Mouse (Mus musculus) stomach, embryonic 15.5 days (tissue): ENCODE results near the gene Irs3. TPM values are rescaled to one million over a fixed set of nuclear protein-coding genes. Genes with fewer than 3 reads are reported as not detected.
A peak's percentile ranks its signal among the peaks of the same experiment; 100 is the strongest.

ENCODE experiments used
- ATAC-seq: fragments of 200-750 bp; cut with Nextera tagmentation; 2 replicates; pipeline ENCODE4 v1.8.0; 2017; ENCODE audit warnings: low read depth, moderate number of reproducible peaks, moderate TSS enrichment; ENCODE audit not compliant: insufficient read depth, low FRiP score
- H3K27ac ChIP-seq: fragments of 300-500 bp; sonication (generic); 2 replicates; pipeline ENCODE4 v1.5.1; 2015; ENCODE audit warnings: mild to moderate bottlenecking, inconsistent platforms
- H3K27me3 ChIP-seq: fragments of 300-500 bp; sonication (generic); replicated peaks from 2 replicates; pipeline ENCODE4 v1.6.1; 2015; ENCODE audit warnings: inconsistent platforms
- H3K36me3 ChIP-seq: fragments of 300-500 bp; sonication (generic); 2 replicates; pipeline ENCODE4 v1.6.1; 2015; ENCODE audit warnings: inconsistent platforms
- H3K4me1 ChIP-seq: fragments of 300-500 bp; sonication (generic); 2 replicates; pipeline ENCODE4 v1.6.1; 2015; ENCODE audit warnings: inconsistent platforms
- H3K4me2 ChIP-seq: fragments of 300-500 bp; sonication (generic); 2 replicates; pipeline ENCODE4 v1.6.1; 2015; ENCODE audit warnings: mild to moderate bottlenecking, inconsistent platforms
- H3K4me3 ChIP-seq: fragments of 300-500 bp; sonication (generic); replicated peaks from 2 replicates; pipeline ENCODE4 v1.5.1; 2015; ENCODE audit warnings: inconsistent platforms
- H3K9ac ChIP-seq: fragments of 300-500 bp; sonication (generic); 2 replicates; pipeline ENCODE4 v1.6.1; 2015; ENCODE audit warnings: inconsistent platforms
- H3K9me3 ChIP-seq: fragments of 300-500 bp; sonication (generic); 2 replicates; pipeline ENCODE4 v1.6.1; 2016; ENCODE audit warnings: inconsistent platforms
- WGBS: fragments of 180-500 bp; shearing (Covaris S2); methylation state at CpG from one replicate; pipeline ENCODE4 v1.1.7; 2015; 5-methylcytosine and 5-hydroxymethylcytosine counted together
- polyA plus RNA-seq: library from polyadenylated mRNA; unstranded; fragments of >200 nt; fragmentation: Nextera tagmentation; extraction: Ambion mirVana; gene quantifications from 2 replicates; pipeline ENCODE4 v1.2.1, GENCODE M21; 2015

Gene Irs3
- 0.06 and 0.09 TPM in 2 replicates for polyA plus RNA-seq

DNA sequence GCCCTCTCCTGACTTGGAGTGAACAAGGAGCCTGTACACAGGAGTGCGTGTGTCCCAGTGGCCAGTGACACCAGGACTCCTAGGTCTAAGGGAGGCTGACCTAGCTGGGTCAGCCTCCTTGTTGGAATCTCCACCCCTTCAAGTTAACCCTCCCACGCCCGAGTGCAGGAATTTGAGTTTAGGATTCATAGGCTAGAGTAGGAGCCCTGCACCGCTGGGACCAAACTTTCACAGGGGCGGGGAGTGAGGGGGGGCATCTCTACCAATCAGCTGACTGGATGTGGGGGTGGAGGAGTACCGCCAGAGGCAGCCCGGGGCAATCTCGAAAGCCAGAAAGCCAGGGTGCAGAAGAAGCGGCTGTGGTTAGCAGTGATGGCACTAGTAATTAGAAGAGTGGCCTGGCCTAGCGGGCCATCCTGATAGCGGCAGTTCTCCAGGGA lies at the start of gene Irs3:
Gene Irs3 (minus strand): TSS at position 63 of the 440 bp plus-strand sequence.
- 22% methylated on average over 11 of the region's 11 CpGs for WGBS
- Histone ChIP-seq H3K9me3 (no peaks in the 10 kb centered on the region), H3K36me3 (peaks cover 21% of the 10 kb centered on the region), H3K27me3 (peaks cover 26% of the 10 kb centered on the region), H3K4me3 (peak within 1 kb of the TSS; percentile 24), H3K27ac (no peak within 1 kb of the TSS), H3K9ac (no peak within 1 kb of the TSS), H3K4me2 (peak within 1 kb of the TSS; percentile 56), H3K4me1 (peaks cover 21% of the 10 kb centered on the region)
- no peak for ATAC-seq

DNA sequence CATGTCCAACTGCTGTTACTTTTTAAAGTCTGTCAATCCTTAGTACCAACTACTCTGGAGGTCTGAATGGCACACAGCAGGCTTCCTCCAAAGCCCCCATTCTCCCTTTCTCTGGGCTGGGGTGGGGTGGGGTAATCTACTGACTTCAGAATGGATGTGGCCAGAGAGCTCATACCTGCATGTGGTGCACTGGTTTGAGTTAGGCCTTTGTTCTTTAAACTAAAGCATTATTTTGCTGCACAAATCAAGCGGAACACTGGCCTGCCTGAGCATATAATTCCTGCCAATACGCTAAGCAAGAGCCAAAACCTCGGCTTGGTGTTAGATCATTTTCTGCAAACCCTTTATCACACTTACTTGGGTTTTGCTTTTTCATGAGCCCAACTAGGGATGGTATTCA lies 49.3 kb upstream of the Irs3 start:
- Histone ChIP-seq H3K27ac (no peak overlapping the region), H3K4me3 (no peak overlapping the region), H3K4me2 (no peak overlapping the region), H3K9ac (no peak overlapping the region), H3K4me1 (no peaks in the 10 kb centered on the region), H3K36me3 (no peaks in the 10 kb centered on the region), H3K27me3 (no peaks in the 10 kb centered on the region), H3K9me3 (no peaks in the 10 kb centered on the region)
- 84% methylated on average over 3 of the region's 3 CpGs for WGBS
- ATAC-seq = no peak

DNA sequence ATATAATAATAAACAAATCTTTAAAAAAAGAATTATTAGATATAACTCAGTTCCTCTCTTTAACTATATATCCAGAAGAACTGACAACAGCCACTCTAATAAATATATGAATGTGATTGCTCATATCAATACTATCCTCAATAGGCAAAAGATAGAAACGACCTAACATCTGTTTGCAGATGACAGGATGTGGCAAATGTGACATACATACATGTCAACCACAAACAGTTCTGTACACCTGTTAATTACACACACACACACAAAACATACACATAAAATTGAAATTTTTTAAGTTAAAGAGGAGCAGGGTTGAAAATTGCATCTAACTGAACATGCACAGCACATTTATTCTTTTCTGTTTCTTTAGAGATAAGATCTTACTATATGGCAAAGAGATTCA lies 46.4 kb upstream of the Irs3 start:
- Histone ChIP-seq H3K27me3 (no peaks in the 10 kb centered on the region), H3K4me3 (no peak overlapping the region), H3K27ac (no peak overlapping the region), H3K9ac (no peak overlapping the region), H3K36me3 (no peaks in the 10 kb centered on the region), H3K4me2 (no peak overlapping the region), H3K4me1 (no peaks in the 10 kb centered on the region), H3K9me3 (no peaks in the 10 kb centered on the region)
- WGBS = 64% methylated on average over 1 of the region's 1 CpGs
- no peak for ATAC-seq

DNA sequence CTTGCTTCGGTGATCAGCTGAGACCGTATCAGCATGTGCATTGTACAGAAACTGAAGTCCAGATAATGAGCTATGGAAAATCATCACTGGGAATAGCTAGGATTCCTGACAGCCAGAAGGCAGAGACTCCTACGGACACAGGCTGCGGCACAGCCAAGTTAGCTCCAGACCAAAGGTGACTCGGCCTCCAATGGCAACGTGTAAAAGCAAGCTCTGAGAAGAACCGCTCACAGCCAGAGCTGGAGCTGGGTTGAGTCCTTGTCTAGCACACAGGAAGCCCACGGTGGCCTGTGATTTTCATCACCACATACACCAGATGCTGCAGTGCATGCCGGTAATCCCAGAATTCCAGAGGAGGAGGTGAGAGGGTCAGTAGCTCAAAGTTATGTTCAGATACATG lies 45.0 kb upstream of the Irs3 start:
- no peak overlapping the region for H3K4me2 ChIP-seq
- no peaks in the 10 kb centered on the region for H3K36me3 ChIP-seq
- H3K27me3 ChIP-seq = no peaks in the 10 kb centered on the region
- H3K27ac ChIP-seq = no peak overlapping the region
- no peak for ATAC-seq
- 57% methylated on average over 9 of the region's 9 CpGs for WGBS
- H3K4me3 ChIP-seq = no peak overlapping the region
- H3K9ac ChIP-seq = no peak overlapping the region
- H3K9me3 ChIP-seq = no peaks in the 10 kb centered on the region
- H3K4me1 ChIP-seq = no peaks in the 10 kb centered on the region

DNA sequence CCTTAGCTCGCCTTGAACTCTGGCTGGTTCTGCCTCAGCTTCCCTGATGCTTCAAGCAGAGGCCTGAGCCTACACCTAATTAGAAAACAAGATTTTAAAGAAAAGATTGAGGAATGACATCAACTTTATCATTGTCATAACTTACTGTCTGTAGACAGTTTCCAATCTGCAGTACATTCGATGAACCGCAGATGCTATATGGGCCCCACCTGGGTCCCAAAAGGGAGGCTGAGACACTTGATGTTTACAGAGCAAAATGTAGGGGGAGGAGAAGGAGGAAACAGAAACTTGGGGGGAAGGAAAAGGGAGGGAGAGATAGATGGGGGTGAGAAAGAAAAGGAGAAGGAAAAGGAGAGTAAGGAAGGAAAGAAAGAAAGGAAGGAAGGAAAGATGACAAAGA lies 44.5 kb upstream of the Irs3 start:
- 73% methylated on average over 3 of the region's 3 CpGs for WGBS
- ATAC-seq = no peak
- Histone ChIP-seq H3K4me1 (no peaks in the 10 kb centered on the region), H3K9me3 (no peaks in the 10 kb centered on the region), H3K9ac (no peak overlapping the region), H3K27ac (no peak overlapping the region), H3K27me3 (no peaks in the 10 kb centered on the region), H3K4me3 (no peak overlapping the region), H3K36me3 (no peaks in the 10 kb centered on the region), H3K4me2 (no peak overlapping the region)

DNA sequence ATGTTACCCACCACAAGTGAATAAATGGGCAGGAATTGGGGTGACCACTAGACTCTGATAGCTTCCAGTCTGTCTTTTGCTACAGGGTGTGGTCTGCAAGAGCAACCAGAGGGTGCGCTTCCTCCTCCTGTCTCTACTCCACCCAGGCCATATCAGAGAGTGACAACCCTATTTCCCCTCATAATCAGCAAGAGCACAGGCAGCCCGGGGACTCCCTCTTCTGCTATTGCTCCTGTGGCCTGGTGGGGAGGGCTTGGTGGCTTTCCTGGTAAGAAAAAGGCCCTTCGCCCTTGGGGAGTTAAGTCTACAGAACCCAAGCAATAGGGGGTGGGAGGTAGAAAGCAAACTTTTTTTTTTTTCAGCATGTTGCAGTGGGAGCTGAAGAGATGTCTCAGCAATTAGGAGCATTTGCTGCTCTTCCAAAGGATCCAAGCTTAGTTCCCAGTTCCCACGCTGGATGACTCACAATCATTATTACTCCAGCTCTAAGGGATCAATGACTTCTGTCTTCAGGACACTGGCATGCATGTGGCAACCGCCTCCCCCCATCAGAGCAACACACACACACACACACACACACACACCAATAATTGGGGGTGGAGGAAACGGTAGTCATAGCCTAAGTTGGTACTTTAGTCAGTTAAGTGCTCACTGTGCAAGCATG lies 40.7 kb upstream of the Irs3 start:
- no peak overlapping the region for H3K4me3 ChIP-seq
- H3K36me3 ChIP-seq = no peaks in the 10 kb centered on the region
- peaks cover 5% of the 10 kb centered on the region for H3K4me1 ChIP-seq
- H3K27ac ChIP-seq = no peak overlapping the region
- 77% methylated on average over 6 of the region's 6 CpGs for WGBS
- peak; percentile 75; the same call in 1 of the 2 replicates for ATAC-seq
- H3K9me3 ChIP-seq = no peaks in the 10 kb centered on the region
- no peak overlapping the region for H3K9ac ChIP-seq
- H3K4me2 ChIP-seq = no peak overlapping the region
- H3K27me3 ChIP-seq = no peaks in the 10 kb centered on the region

DNA sequence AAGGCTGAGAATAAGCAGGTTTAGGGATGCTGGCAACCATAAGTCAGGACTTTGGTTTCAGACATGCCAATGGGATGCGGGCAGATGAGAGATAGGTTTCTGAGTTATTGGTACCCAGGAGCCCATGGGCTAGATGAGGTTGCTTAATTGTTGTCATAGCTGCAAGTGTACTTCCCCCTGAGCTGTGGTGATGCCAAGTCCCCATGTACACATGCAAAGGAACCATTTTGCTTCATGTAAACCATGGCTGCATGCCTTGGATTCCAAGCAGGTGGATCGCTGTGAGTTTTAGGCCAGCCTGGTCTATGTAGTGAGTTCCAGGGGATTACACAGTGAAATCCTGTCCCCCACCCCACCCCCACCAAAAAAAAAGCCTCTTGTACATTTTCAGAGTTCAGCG lies 40.1 kb upstream of the Irs3 start:
- Histone ChIP-seq H3K4me2 (no peak overlapping the region), H3K27me3 (no peaks in the 10 kb centered on the region), H3K27ac (no peak overlapping the region), H3K9me3 (no peaks in the 10 kb centered on the region), H3K9ac (no peak overlapping the region), H3K4me3 (no peak overlapping the region), H3K4me1 (peaks cover 5% of the 10 kb centered on the region), H3K36me3 (no peaks in the 10 kb centered on the region)
- no peak for ATAC-seq
- 91% methylated on average over 3 of the region's 3 CpGs for WGBS

DNA sequence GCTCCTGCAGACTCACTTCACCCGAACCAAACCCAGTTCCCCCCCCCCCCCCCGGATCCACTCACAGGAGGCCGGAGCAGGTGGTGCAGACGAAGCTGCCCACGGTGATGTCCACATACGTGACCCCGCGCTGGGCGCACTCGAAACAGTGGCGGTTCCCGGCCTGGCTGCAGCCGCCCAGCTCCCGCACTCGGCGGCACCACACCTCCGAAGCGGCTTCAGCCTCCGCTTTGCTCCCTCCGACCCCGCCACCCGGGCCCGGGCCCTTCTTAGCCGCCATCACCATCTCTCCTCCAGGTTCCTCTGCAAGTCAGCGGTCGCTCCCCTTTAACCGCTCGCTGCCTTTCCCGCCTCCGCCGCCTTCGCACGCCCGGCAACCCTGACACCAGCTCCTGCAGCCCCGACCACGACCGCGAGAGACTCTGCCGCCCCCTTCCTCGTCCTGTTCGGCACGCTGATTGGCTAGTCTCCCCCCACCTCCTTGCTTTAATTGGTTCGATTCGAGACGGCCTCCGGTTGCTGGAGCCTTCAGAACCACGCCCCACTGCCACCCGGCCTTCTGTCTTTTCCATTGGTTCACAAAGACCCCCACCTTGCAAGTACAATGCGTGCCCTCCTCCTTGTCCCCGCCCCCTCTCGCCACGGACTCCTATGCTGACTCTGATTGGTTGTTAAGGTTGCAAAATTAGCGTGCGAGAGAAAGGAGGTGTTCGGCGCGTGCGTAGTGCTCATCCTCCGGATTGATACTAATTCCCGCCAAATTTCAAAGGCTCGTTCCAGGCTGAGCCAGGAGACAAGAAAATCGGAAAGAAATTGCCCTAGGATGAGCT lies 39.0 kb upstream of the Irs3 start, which contains the start of gene Agfg2:
Gene Agfg2 (minus strand): TSS at position 433 of the 830 bp plus-strand sequence.
- Histone ChIP-seq H3K9me3 (no peaks in the 10 kb centered on the region), H3K4me1 (peaks cover 5% of the 10 kb centered on the region), H3K4me3 (peak within 1 kb of the TSS; percentile 89), H3K9ac (peak within 1 kb of the TSS; percentile 58), H3K27me3 (no peaks in the 10 kb centered on the region), H3K27ac (peak within 1 kb of the TSS; percentile 83), H3K4me2 (peak within 1 kb of the TSS; percentile 91), H3K36me3 (no peaks in the 10 kb centered on the region)
- peak; percentile 96 for ATAC-seq
- WGBS = under 1% methylated on average over 62 of the region's 62 CpGs

DNA sequence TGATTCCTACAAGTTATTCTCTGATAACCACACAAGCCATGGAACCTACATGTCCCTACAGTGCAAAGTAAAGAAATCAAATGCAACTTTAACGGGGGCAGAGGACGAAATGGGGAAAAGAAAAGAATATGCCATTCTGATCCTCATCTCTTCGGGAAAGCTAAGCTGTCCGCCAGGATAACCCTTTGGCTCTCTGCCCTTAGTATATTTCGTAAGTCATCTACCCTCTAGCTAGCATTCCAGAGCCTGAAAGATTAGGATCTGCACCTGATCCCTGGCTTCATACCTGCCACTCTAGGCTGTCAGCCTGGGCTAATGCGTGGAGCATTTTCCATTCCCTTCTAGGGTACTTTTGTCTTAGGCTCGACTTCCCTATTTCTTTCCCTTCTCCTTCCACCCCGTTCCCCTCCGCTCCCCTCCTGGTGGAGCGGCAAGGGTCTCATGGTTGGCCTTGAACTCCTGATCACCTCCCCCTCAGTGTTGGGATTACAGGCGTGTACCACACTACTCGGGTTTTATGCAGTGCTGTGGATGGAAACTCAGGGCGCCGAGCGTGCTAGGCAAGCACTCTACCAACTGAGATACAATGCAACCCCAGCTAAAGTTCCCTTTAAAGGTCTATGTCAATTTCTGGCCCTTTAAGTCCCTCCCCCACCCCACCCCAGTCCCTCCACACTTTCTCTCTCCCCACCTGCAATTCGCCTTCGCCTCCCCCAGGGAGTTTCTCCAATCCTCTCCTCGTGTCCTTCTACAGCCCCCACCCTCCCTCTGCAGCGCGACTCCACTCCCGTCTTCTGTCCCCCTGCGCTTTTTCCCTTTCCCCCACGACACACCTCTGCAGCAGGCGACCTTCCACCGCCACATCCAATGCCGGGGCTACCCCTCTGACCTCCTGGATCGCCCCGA lies 38.1 kb upstream of the Irs3 start:
- peak overlapping the region; percentile 91 for H3K4me2 ChIP-seq
- H3K4me1 ChIP-seq = peaks cover 5% of the 10 kb centered on the region
- peak overlapping the region; percentile 83 for H3K27ac ChIP-seq
- H3K36me3 ChIP-seq = no peaks in the 10 kb centered on the region
- ATAC-seq = 0 out of 2 replicates have a peak, but pooled peaks have one; percentile 2
- 6% methylated on average over 28 of the region's 28 CpGs for WGBS
- H3K4me3 ChIP-seq = peak overlapping the region; percentile 89
- peak overlapping the region; percentile 58; the same call in 1 of the 2 replicates for H3K9ac ChIP-seq
- no peaks in the 10 kb centered on the region for H3K27me3 ChIP-seq
- no peaks in the 10 kb centered on the region for H3K9me3 ChIP-seq

DNA sequence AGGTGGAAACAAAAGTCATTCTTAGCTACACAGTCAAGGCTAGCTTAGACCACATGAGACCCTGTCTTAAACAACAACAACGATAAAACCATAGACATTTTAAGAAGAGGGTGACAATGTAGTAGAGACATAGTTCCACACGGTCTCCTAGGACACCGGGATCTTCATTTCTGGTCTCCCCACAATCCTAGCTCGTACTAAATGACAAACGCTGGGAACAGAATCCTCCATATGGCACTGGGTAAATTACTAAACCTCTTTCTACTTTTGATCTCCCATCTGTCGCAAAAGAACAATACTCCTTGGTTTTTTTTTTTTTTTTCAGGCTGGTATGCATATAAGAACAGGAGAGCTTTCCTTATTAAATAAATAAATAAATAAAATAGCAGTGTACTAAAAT lies 37.0 kb upstream of the Irs3 start:
- Histone ChIP-seq H3K36me3 (no peaks in the 10 kb centered on the region), H3K27me3 (no peaks in the 10 kb centered on the region), H3K4me2 (0 out of 2 replicates have a peak overlapping the region, but pooled peaks have one; percentile 4), H3K4me1 (peaks cover 5% of the 10 kb centered on the region), H3K4me3 (no peak overlapping the region), H3K9me3 (no peaks in the 10 kb centered on the region), H3K9ac (no peak overlapping the region), H3K27ac (no peak overlapping the region)
- 90% methylated on average over 6 of the region's 6 CpGs for WGBS
- ATAC-seq = no peak

DNA sequence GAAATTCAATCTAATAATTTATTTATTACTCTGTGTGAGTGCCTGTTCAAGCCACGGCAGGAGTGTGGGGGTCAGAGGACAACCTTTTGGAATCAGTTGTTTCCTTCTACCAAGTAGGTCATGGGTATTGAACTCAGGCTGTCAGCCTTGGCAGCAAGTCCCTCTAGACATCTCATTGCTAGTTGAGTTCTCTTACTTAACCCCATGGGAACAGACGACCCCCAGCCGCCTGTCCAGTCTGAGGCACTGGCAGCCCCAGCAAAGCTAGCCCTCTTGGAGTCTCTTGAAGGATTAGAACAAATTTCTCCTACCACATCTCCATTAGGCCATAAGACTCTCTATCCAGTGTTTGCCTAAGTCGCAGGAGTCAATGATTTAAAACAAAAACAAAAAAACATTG lies 34.2 kb upstream of the Irs3 start:
- no peak for ATAC-seq
- Histone ChIP-seq H3K36me3 (no peaks in the 10 kb centered on the region), H3K4me2 (no peak overlapping the region), H3K27ac (no peak overlapping the region), H3K4me3 (no peak overlapping the region), H3K27me3 (no peaks in the 10 kb centered on the region), H3K9me3 (no peaks in the 10 kb centered on the region), H3K4me1 (peaks cover 5% of the 10 kb centered on the region), H3K9ac (no peak overlapping the region)
- 83% methylated on average over 4 of the region's 4 CpGs for WGBS
